Mouse (Mus musculus) heart, adult 2 months (tissue): Measurements from ENCODE around the gene Ccdc151.

ENCODE experiments used
- CTCF ChIP-seq: fragments of 200-600 bp; IDR thresholded peaks from 2 replicates; pipeline ENCODE4 v1.8.1; 2022; ENCODE audit warnings: antibody characterized with exemption, mild to moderate bottlenecking, moderate library complexity
- EP300 ChIP-seq: fragments of 200-500 bp; IDR thresholded peaks from 2 replicates; pipeline ENCODE4 v1.6.1; 2011; ENCODE audit warnings: low read depth, low read length, control low read depth; ENCODE audit not compliant: insufficient read depth

DNA sequence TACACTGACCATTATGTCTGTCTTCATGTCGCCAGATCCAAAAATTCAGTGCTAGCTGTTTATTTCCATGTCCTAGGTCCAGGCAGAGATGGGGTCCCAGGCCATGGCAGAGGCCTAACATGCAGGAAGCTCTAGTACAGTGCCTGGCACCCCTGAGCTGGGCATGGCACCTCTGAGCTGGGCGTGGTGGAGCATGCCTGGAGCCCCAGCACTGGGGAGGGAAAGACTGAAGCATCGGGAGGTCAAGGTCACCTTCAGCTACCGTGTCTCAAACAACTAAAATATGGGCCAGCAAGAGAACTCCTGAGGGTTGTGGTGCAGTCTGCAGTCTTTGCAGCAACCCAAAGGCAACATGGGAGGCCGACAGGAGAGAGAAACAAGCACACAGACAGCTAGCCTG lies 44.1 kb downstream of the Ccdc151 start:
- no peak for TF ChIP-seq CTCF
- TF ChIP-seq EP300, result no peak
